Mouse (Mus musculus) MEL (cell line): ENCODE data around the gene Treh. TPM values are rescaled to one million over a fixed set of nuclear protein-coding genes. Genes with fewer than 3 reads are reported as not detected.

Experiments
- DNase-seq: peaks from one replicate; pipeline ENCODE4 v3.0.0; 2011; ENCODE audit warnings: low read depth, low spot score
- H3K27ac ChIP-seq: 2 replicates; pipeline ENCODE4 v1.5.1; 2012; ENCODE audit warnings: low read depth, mild to moderate bottlenecking, control low read depth, low read length, moderate library complexity; ENCODE audit not compliant: control insufficient read depth
- H3K27me3 ChIP-seq, 2 experiments: fragments of 150-350 bp in 1 of 2; sonication (generic) in 1 of 2; 2 replicates each; pipeline ENCODE4 v1.6.1; 2012; ENCODE audit warnings: low read length in 2 of 2, mild to moderate bottlenecking in 2 of 2, improper control_type of control experiment in 1 of 2, moderate library complexity in 1 of 2; ENCODE audit not compliant: insufficient read depth in 2 of 2, control insufficient read depth in 1 of 2
- H3K36me3 ChIP-seq, 2 experiments: 2 replicates each; pipeline ENCODE4 v1.6.1; 2012 to 2014; ENCODE audit warnings: low read length in 2 of 2, improper control_type of control experiment in 1 of 2, inconsistent platforms in 1 of 2, mild to moderate bottlenecking in 1 of 2; ENCODE audit not compliant: insufficient read depth in 2 of 2, control insufficient read depth in 1 of 2
- H3K4me1 ChIP-seq, 2 experiments: fragments of 150-350 bp in 1 of 2; sonication (generic) in 1 of 2; 2 replicates each; pipeline ENCODE4 v1.6.1; 2012; ENCODE audit warnings: low read length in 2 of 2, improper control_type of control experiment in 1 of 2, mild to moderate bottlenecking in 1 of 2; ENCODE audit not compliant: insufficient read depth in 2 of 2, control insufficient read depth in 1 of 2
- H3K4me3 ChIP-seq, 2 experiments: fragments of 150-350 bp in 1 of 2; sonication (generic) in 1 of 2; 2 replicates each; pipeline ENCODE4 v1.5.1; 2012; ENCODE audit warnings: low read depth in 2 of 2, low read length in 2 of 2, mild to moderate bottlenecking in 2 of 2, moderate library complexity in 2 of 2, control low read depth in 1 of 2, improper control_type of control experiment in 1 of 2; ENCODE audit not compliant: control insufficient read depth in 1 of 2, insufficient read depth in 1 of 2
- H3K79me2 ChIP-seq: 2 replicates; pipeline ENCODE4 v1.6.1; 2012; ENCODE audit warnings: mild to moderate bottlenecking, low read length, moderate library complexity; ENCODE audit not compliant: control insufficient read depth, poor library complexity, insufficient read depth
- H3K9ac ChIP-seq: 2 replicates; pipeline ENCODE4 v1.6.1; 2012; ENCODE audit warnings: low read depth, mild to moderate bottlenecking, control low read depth, low read length, moderate library complexity; ENCODE audit not compliant: control insufficient read depth, poor library complexity, severe bottlenecking
- H3K9me3 ChIP-seq: fragments of 150-350 bp; sonication (generic); replicated peaks from 2 replicates; pipeline ENCODE4 v1.6.1; 2012; ENCODE audit warnings: mild to moderate bottlenecking, low read length, improper control_type of control experiment, moderate library complexity; ENCODE audit not compliant: insufficient read depth
- BHLHE40 ChIP-seq: IDR thresholded peaks from 2 replicates; pipeline ENCODE4 v1.6.1; 2012; ENCODE audit warnings: low read depth, mild to moderate bottlenecking, inconsistent platforms, low read length, improper control_type of control experiment, borderline replicate concordance
- CHD1 ChIP-seq: IDR thresholded peaks from 2 replicates; pipeline ENCODE4 v1.6.1; 2012; ENCODE audit warnings: low read depth, mild to moderate bottlenecking, inconsistent platforms, low read length, improper control_type of control experiment
- CHD2 ChIP-seq: IDR thresholded peaks from 2 replicates; pipeline ENCODE4 v1.6.1; 2011; ENCODE audit warnings: low read length, improper control_type of control experiment
- CTCF ChIP-seq, 3 experiments: IDR thresholded peaks in 2 of 3; conservative IDR thresholded peaks in 1 of 3; 2 replicates each; pipeline ENCODE4 v1.5.1; 2011 to 2012; ENCODE audit warnings: low read length in 3 of 3, low read depth in 2 of 3, mild to moderate bottlenecking in 2 of 3, improper control_type of control experiment in 1 of 3, inconsistent platforms in 1 of 3, mixed read lengths in 1 of 3, moderate library complexity in 1 of 3; ENCODE audit not compliant: control insufficient read depth in 1 of 3, insufficient read depth in 1 of 3, poor library complexity in 1 of 3, severe bottlenecking in 1 of 3
- E2F4 ChIP-seq: IDR thresholded peaks from 2 replicates; pipeline ENCODE4 v1.6.1; 2011; ENCODE audit warnings: low read depth, low read length, improper control_type of control experiment, borderline replicate concordance
- ELF1 ChIP-seq: IDR thresholded peaks from 2 replicates; pipeline ENCODE4 v1.6.1; 2014; ENCODE audit warnings: low read depth, mild to moderate bottlenecking, inconsistent platforms, low read length, improper control_type of control experiment, moderate library complexity
- EP300 ChIP-seq, 2 experiments: IDR thresholded peaks; 2 replicates each; pipeline ENCODE4 v1.6.1; 2011; ENCODE audit warnings: improper control_type of control experiment in 2 of 2, low read length in 2 of 2, low read depth in 1 of 2, mild to moderate bottlenecking in 1 of 2
- ETS1 ChIP-seq: IDR thresholded peaks from 2 replicates; pipeline ENCODE4 v1.6.1; 2012; ENCODE audit warnings: low read depth, mild to moderate bottlenecking, inconsistent platforms, low read length, improper control_type of control experiment, moderate library complexity
- GATA1 ChIP-seq: IDR thresholded peaks from 2 replicates; pipeline ENCODE4 v1.6.1; 2011; ENCODE audit warnings: low read depth, low read length, improper control_type of control experiment
- HCFC1 ChIP-seq: IDR thresholded peaks from 2 replicates; pipeline ENCODE4 v1.6.1; 2012; ENCODE audit warnings: low read depth, mild to moderate bottlenecking, inconsistent platforms, low read length, improper control_type of control experiment, moderate library complexity
- KAT2A ChIP-seq: conservative IDR thresholded peaks from 2 replicates; pipeline ENCODE4 v1.6.1; 2012; ENCODE audit warnings: low read depth, low read length, improper control_type of control experiment, inconsistent platforms
- MAFK ChIP-seq: IDR thresholded peaks from 2 replicates; pipeline ENCODE4 v1.6.1; 2011; ENCODE audit warnings: low read depth, mild to moderate bottlenecking, low read length, improper control_type of control experiment, borderline replicate concordance
- MAX ChIP-seq: IDR thresholded peaks from 2 replicates; pipeline ENCODE4 v1.6.1; 2011; ENCODE audit warnings: low read length, improper control_type of control experiment
- MAZ ChIP-seq: IDR thresholded peaks from 2 replicates; pipeline ENCODE4 v1.6.1; 2012; ENCODE audit warnings: low read depth, mild to moderate bottlenecking, inconsistent platforms, low read length, improper control_type of control experiment
- MEF2A ChIP-seq: IDR thresholded peaks from 2 replicates; pipeline ENCODE4 v1.6.1; 2014; ENCODE audit warnings: low read depth, mild to moderate bottlenecking, inconsistent platforms, low read length, improper control_type of control experiment; ENCODE audit not compliant: poor library complexity, insufficient replicate concordance, severe bottlenecking; ENCODE audit errors: extremely low read depth
- MXI1 ChIP-seq: IDR thresholded peaks from 2 replicates; pipeline ENCODE4 v1.6.1; 2011; ENCODE audit warnings: mild to moderate bottlenecking, low read depth, low read length, improper control_type of control experiment
- MYB ChIP-seq: IDR thresholded peaks from 2 replicates; pipeline ENCODE4 v1.6.1; 2011; ENCODE audit warnings: mild to moderate bottlenecking, low read depth, low read length, improper control_type of control experiment
- MYC ChIP-seq: IDR thresholded peaks from 2 replicates; pipeline ENCODE4 v1.6.1; 2011; ENCODE audit warnings: low read depth, mild to moderate bottlenecking, low read length, improper control_type of control experiment, moderate library complexity
- POLR2AphosphoS2 ChIP-seq: IDR thresholded peaks from 2 replicates; pipeline ENCODE4 v1.6.1; 2011; ENCODE audit warnings: low read length, improper control_type of control experiment
- SMC3 ChIP-seq: IDR thresholded peaks from 2 replicates; pipeline ENCODE4 v1.6.1; 2011; ENCODE audit warnings: low read depth, low read length, improper control_type of control experiment
- TAL1 ChIP-seq: IDR thresholded peaks from 2 replicates; pipeline ENCODE4 v1.6.1; 2012; ENCODE audit warnings: mild to moderate bottlenecking, inconsistent platforms, low read length, moderate library complexity, mixed read lengths
- USF1 ChIP-seq: IDR thresholded peaks from 2 replicates; pipeline ENCODE4 v1.6.1; 2014; ENCODE audit warnings: low read depth, mild to moderate bottlenecking, inconsistent platforms, low read length, improper control_type of control experiment, moderate library complexity
- ZC3H11A ChIP-seq: IDR thresholded peaks from 2 replicates; pipeline ENCODE4 v1.6.1; 2012; ENCODE audit warnings: low read depth, mild to moderate bottlenecking, inconsistent platforms, low read length, improper control_type of control experiment
- ZKSCAN1 ChIP-seq: IDR thresholded peaks from 2 replicates; pipeline ENCODE4 v1.6.1; 2012; ENCODE audit warnings: low read depth, mild to moderate bottlenecking, inconsistent platforms, low read length, improper control_type of control experiment, moderate library complexity
- ZMIZ1 ChIP-seq: IDR thresholded peaks from 2 replicates; pipeline ENCODE4 v1.6.1; 2012; ENCODE audit warnings: low read depth, mild to moderate bottlenecking, inconsistent platforms, low read length, improper control_type of control experiment, moderate library complexity
- polyA plus RNA-seq, 2 experiments: library from polyadenylated mRNA; stranded (reverse) in 1 of 2; unstranded in 1 of 2; fragments of >175 nt in 1 of 2; fragments of >200 nt in 1 of 2; gene quantifications; 2 replicates each; pipeline versions ENCODE4 v1.2.1 to v1.2.4; 2012; ENCODE audit warnings: low replicate concordance in 2 of 2, low read depth in 1 of 2; ENCODE audit not compliant: insufficient read length in 2 of 2, insufficient read depth in 1 of 2, missing spikeins in 1 of 2
- total RNA-seq: library from RNA; depleted of rRNA; stranded (reverse); fragments of 300-350 nt; gene quantifications from 2 replicates; pipeline ENCODE4 v1.2.3, GENCODE M21; 2012; rRNA removed

Treh gene
- total RNA-seq (not detected in 2 replicates), polyA plus RNA-seq (not detected)

- no peak within 1 kb of the TSS for H3K27ac ChIP-seq
- H3K4me1 ChIP-seq, result no peaks in the 10 kb centered on the region
- no peak for DNase-seq
- no peaks in the 10 kb centered on the region for H3K36me3 ChIP-seq
- no peaks in the 10 kb centered on the region for H3K9me3 ChIP-seq
- H3K4me3 ChIP-seq, result peak within 1 kb of the TSS; percentile 19 to 53; a peak in 3 of 4 replicates
- TF ChIP-seq KAT2A (no peak), ZC3H11A (no peak), E2F4 (no peak), POLR2AphosphoS2 (no peak), MYC (no peak), ELF1 (no peak), TAL1 (no peak), MXI1 (no peak), SMC3 (no peak), CHD1 (no peak), ZKSCAN1 (no peak), MEF2A (no peak), MAX (no peak)
- H3K79me2 ChIP-seq, result no peaks in the 10 kb centered on the region
- H3K27me3 ChIP-seq, result peaks cover 3% of the 10 kb centered on the region in 2 experiments; a peak in 3 of 4 replicates
- no peak within 1 kb of the TSS for H3K9ac ChIP-seq
These were observed at the start of gene Treh for GRCm38 (mm10) chr9:44673005-44673404. Gene Treh (plus strand): TSS chr9:44673233.

- no peaks in the 10 kb centered on the region; a peak in 1 of 4 replicates for H3K4me1 ChIP-seq
- H3K36me3 ChIP-seq, result peaks cover 0 to 72% of the 10 kb centered on the region in 2 experiments; a peak in 2 of 4 replicates
- no peaks in the 10 kb centered on the region for H3K27me3 ChIP-seq
- H3K9ac ChIP-seq, result no peak overlapping the region
- H3K9me3 ChIP-seq, result no peaks in the 10 kb centered on the region
- peaks cover 6% of the 10 kb centered on the region for H3K79me2 ChIP-seq
- DNase-seq, result no peak
- no peak overlapping the region for H3K4me3 ChIP-seq
- no peak for TF ChIP-seq CHD2
- no peak for TF ChIP-seq USF1
- no peak for TF ChIP-seq POLR2AphosphoS2
- TF ChIP-seq ZMIZ1, result no peak
- TF ChIP-seq HCFC1, result no peak
- no peak for TF ChIP-seq KAT2A
- TF ChIP-seq MYB, result no peak
- TF ChIP-seq E2F4, result no peak
- no peak for TF ChIP-seq GATA1
- no peak for TF ChIP-seq BHLHE40
- no peak for TF ChIP-seq MAFK
- no peak for TF ChIP-seq ZC3H11A
- no peak for TF ChIP-seq EP300 (IDR thresholded peaks at IDR 0.05; ENCODE audit: low read depth in 1 of 2, low read length in 2 of 2)
- no peak for TF ChIP-seq ZKSCAN1
- TF ChIP-seq MAZ, result no peak
- no peak for TF ChIP-seq CTCF (IDR thresholded peaks at IDR 0.05 in 2 of 3, conservative IDR thresholded peaks at IDR 0.05 in 1 of 3; ENCODE audit: control insufficient read depth in 1 of 3, insufficient read depth in 1 of 3, low read depth in 2 of 3, low read length in 3 of 3, poor library complexity in 1 of 3, severe bottlenecking in 1 of 3)
- TF ChIP-seq ETS1, result no peak
- no peak for TF ChIP-seq SMC3
- H3K27ac ChIP-seq, result no peak overlapping the region
These were observed 48.6 kb upstream of the Treh start for GRCm38 (mm10) chr9:44624390-44624789.
